Mouse (Mus musculus): ENCODE measurements around the gene Ctnnd1. TPM values are rescaled to one million over a fixed set of nuclear protein-coding genes. Genes with fewer than 3 reads are reported as not detected.

The Ctnnd1 gene
- polyA plus RNA-seq, 1 experiment from 2014 or later: 49.0 TPM

DNA sequence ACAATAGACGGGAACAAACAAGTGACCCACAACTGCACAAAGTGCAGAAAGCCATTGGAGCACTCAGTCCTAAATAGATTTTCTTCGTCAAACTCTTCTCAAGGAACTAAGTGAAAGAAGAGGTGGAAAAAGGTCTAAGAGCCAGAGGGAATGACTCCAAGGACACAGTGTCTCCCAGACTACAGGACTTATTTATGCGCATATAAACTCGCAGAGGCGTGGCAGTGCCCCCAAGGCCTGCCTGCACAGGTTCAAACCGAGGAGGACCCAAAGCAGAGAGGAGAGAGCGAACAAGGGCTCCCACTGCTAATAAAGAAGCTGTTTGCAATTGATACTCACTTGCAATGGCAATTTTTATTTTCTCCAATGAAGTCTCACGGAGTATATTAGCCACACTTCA is 64.9 kb downstream of the Ctnnd1 start:
- H3K36me3 ChIP-seq: peaks cover 27% of the 10 kb centered on the region
- H3K4me1 ChIP-seq: no peaks in the 10 kb centered on the region
- no peak overlapping the region for H3K9ac ChIP-seq
- WGBS: 88% methylated on average over 8 of the region's 8 CpGs
- no peak for ATAC-seq (ENCODE audit: insufficient number of reproducible peaks, insufficient read depth, low FRiP score, low TSS enrichment)
- H3K9me3 ChIP-seq: peaks cover 6% of the 10 kb centered on the region; the same call in 1 of the 2 replicates
- H3K27me3 ChIP-seq: no peaks in the 10 kb centered on the region
- no peak overlapping the region for H3K27ac ChIP-seq
- H3K4me2 ChIP-seq (replicated peaks): no peak overlapping the region
- no peak overlapping the region for H3K4me3 ChIP-seq

DNA sequence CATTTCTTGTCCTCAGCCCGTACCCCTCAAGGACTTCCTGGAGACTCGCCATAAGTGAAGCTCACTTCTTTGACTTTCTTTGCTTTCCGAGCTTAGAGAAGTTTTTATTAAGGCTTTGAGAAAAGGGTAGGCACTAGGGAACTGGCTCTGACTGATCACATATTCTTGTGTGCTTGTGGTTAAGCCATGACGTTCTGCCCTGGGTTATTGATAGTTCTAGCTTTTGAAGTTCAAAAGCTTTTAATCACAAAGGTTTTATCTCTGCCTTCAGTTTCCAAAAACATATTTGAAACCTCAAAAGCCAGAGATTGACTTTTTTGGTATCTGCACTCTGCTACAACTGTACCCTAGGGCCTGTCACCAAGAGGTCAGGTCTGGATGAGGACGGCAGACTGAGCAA is 68.3 kb downstream of the Ctnnd1 start:
- H3K36me3 ChIP-seq: peaks cover 13% of the 10 kb centered on the region
- no peak overlapping the region for H3K9ac ChIP-seq
- no peak for ATAC-seq (ENCODE audit: insufficient number of reproducible peaks, insufficient read depth, low FRiP score, low TSS enrichment)
- no peaks in the 10 kb centered on the region for H3K9me3 ChIP-seq
- no peaks in the 10 kb centered on the region for H3K27me3 ChIP-seq
- 64% methylated on average over 5 of the region's 5 CpGs for WGBS
- H3K4me2 ChIP-seq (replicated peaks): no peak overlapping the region
- no peak overlapping the region for H3K4me3 ChIP-seq
- no peak overlapping the region for H3K27ac ChIP-seq
- H3K4me1 ChIP-seq: no peaks in the 10 kb centered on the region

DNA sequence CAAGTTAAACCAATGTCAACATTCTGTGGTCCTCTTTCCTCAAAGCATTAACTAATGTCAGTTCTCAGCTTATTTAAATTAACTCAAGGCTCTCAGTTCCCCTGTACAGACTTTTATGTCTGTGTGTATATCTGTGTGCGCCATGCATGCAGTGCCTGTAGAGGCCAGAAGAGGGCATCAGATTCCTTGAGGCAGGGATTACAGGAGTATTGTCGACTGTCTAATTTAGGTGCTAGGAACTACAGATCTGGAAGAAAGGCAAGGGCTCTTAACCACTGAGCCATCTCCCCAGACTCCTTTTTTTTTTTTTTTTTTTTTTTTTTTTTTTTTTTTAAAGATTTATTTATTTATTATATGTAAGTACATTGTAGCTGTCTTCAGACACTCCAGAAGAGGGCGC is 69.4 kb downstream of the Ctnnd1 start:
- H3K4me2 ChIP-seq (replicated peaks): no peak overlapping the region
- H3K27me3 ChIP-seq: no peaks in the 10 kb centered on the region
- H3K4me1 ChIP-seq: no peaks in the 10 kb centered on the region
- 90% methylated on average over 2 of the region's 3 CpGs for WGBS
- H3K36me3 ChIP-seq: peaks cover 13% of the 10 kb centered on the region
- no peak overlapping the region for H3K4me3 ChIP-seq
- no peak overlapping the region for H3K9ac ChIP-seq
- no peak overlapping the region for H3K27ac ChIP-seq
- H3K9me3 ChIP-seq: no peaks in the 10 kb centered on the region
- no peak for ATAC-seq (ENCODE audit: insufficient number of reproducible peaks, insufficient read depth, low FRiP score, low TSS enrichment)

DNA sequence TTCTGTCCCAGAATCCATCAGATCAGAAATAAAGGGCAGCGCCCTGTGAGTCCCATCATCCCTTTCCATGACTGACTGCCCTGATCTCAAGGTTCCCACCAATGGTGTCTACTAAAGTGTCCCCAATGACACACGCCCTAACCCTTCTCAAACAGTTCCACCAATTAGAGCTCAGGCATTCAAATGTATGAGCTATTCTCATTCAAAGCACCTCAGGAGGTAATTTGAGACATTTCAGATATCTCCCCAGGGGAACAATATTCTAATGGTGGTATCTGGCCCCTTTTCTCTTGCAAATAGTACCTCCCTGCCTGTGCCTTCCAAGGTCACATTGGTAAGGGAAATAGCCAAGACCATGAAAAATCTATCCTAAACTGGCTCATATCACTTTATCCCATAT is 71.3 kb downstream of the Ctnnd1 start:
- H3K9me3 ChIP-seq: no peaks in the 10 kb centered on the region
- no peak overlapping the region for H3K9ac ChIP-seq
- no peaks in the 10 kb centered on the region for H3K4me1 ChIP-seq
- no peak overlapping the region for H3K4me2 ChIP-seq (replicated peaks)
- H3K27ac ChIP-seq: no peak overlapping the region
- 89% methylated on average over 2 of the region's 2 CpGs for WGBS
- no peaks in the 10 kb centered on the region for H3K27me3 ChIP-seq
- no peak overlapping the region for H3K4me3 ChIP-seq
- H3K36me3 ChIP-seq: peaks cover 5% of the 10 kb centered on the region; the same call in 1 of the 2 replicates
- no peak for ATAC-seq (ENCODE audit: insufficient number of reproducible peaks, insufficient read depth, low FRiP score, low TSS enrichment)

DNA sequence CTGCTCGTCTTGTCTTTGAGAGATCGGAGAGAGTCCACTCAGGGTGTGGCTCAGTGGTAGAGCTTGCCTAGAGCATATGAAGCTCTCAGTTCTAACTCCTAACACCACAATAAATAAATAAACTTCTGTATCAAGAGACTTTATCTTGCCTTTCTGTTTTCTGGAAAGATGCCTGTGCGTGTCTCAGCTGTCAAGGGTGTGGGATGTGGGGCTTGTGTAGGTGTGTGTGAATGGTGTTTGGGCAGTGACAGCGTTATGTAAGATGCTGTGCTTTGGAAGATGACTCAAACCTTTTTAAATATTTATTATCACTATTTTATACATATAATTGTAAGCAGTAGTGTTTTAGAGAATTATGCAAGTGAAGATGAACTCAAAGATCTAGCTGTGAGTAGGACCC is 76.4 kb downstream of the Ctnnd1 start:
- H3K9ac ChIP-seq: no peak overlapping the region
- H3K4me1 ChIP-seq: no peaks in the 10 kb centered on the region
- H3K9me3 ChIP-seq: no peaks in the 10 kb centered on the region
- H3K4me2 ChIP-seq (replicated peaks): no peak overlapping the region
- no peaks in the 10 kb centered on the region for H3K27me3 ChIP-seq
- no peak overlapping the region for H3K4me3 ChIP-seq
- no peak for ATAC-seq (ENCODE audit: insufficient number of reproducible peaks, insufficient read depth, low FRiP score, low TSS enrichment)
- WGBS: 89% methylated on average over 4 of the region's 4 CpGs
- H3K27ac ChIP-seq: no peak overlapping the region
- peaks cover 3% of the 10 kb centered on the region; the same call in 1 of the 2 replicates for H3K36me3 ChIP-seq

DNA sequence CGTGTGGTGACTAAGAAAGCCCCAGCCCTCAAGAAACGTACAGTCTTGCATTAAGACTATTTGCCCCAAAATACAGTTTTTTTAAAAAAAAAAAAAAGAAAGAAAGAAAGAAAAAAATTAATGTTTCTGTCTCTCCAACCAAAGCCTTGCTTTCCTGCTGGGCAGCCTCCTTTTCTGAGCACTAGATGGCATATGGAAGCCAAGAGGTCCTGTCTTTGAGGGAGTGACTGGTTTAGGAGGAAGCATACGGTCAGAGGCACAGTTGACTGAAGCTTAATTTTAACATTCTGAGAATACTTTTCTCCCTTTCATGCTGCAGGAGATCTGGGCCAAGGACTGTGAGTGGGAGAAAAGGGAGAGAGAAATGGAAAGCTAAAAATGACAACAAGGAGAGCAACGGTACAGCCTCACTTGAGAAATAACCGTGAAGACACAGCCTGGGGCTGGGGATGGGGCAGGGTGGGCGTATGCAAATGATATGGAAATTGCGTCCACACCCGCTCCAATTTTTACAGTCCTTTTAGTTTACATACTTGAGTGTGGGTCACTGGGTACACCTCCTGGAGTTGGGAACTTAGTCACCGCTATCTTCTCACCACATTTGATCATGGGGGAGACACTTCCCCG is 93.6 kb downstream of the Ctnnd1 start:
- no peak overlapping the region for H3K27ac ChIP-seq
- no peak overlapping the region for H3K9ac ChIP-seq
- no peak for ATAC-seq (ENCODE audit: insufficient number of reproducible peaks, insufficient read depth, low FRiP score, low TSS enrichment)
- no peaks in the 10 kb centered on the region for H3K4me1 ChIP-seq
- H3K36me3 ChIP-seq: no peaks in the 10 kb centered on the region
- H3K27me3 ChIP-seq: no peaks in the 10 kb centered on the region
- H3K4me2 ChIP-seq (replicated peaks): no peak overlapping the region
- H3K9me3 ChIP-seq: no peaks in the 10 kb centered on the region
- H3K4me3 ChIP-seq: no peak overlapping the region
- 48% methylated on average over 10 of the region's 10 CpGs for WGBS

DNA sequence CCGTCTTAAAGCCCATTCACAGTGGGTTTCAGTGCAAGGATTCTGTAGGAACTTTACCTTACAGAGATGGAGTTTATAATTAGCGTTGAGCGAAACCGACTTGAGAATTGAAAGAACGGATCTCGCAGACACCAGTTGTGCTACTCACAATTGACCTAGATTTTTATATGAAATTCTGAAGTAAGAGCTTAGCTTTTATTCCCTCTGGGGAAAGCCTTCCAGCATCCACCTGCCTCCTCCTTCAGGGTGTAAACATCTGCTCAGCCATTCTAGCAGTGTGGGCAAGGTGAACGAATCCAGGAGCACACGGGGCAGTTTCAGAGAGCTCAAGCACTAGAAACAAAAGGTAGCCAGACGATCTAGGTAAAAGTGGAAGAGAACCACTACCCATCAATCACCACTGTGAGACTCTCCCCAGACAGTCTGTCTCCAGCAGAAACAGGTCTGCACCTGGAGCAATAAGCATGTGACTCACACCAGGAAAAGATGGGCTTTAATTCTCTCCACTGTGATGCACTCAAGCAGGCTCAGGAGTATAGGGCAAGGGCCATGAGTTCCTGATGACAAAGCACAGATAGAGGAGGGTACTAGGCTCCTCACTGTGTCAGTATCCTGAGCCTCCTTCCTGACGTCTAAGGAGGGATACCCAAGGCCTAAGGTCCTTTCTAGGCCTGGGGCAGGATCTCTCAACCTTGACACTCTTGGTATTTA is 99.0 kb downstream of the Ctnnd1 start:
- 74% methylated on average over 10 of the region's 10 CpGs for WGBS
- H3K27ac ChIP-seq: no peak overlapping the region
- H3K9me3 ChIP-seq: no peaks in the 10 kb centered on the region
- H3K4me1 ChIP-seq: no peaks in the 10 kb centered on the region
- no peak for ATAC-seq (ENCODE audit: insufficient number of reproducible peaks, insufficient read depth, low FRiP score, low TSS enrichment)
- no peaks in the 10 kb centered on the region for H3K36me3 ChIP-seq
- H3K27me3 ChIP-seq: no peaks in the 10 kb centered on the region
- no peak overlapping the region for H3K4me2 ChIP-seq (replicated peaks)
- H3K4me3 ChIP-seq: no peak overlapping the region
- no peak overlapping the region for H3K9ac ChIP-seq

Other genes starting within 250 kb of the Ctnnd1 start
- gene Calcrl, start 225.4 kb downstream of the Ctnnd1 start, polyA plus RNA-seq (2016; fragmentation: Nextera tagmentation; extraction: Ambion mirVana): 20.2 and 23.6 TPM in 2 replicates
- gene Tfpi, start 174.0 kb downstream of the Ctnnd1 start, polyA plus RNA-seq (2016; fragmentation: Nextera tagmentation; extraction: Ambion mirVana): 21.9 and 24.1 TPM in 2 replicates
- gene Btbd18, start 8.3 kb upstream of the Ctnnd1 start, polyA plus RNA-seq (2016; fragmentation: Nextera tagmentation; extraction: Ambion mirVana): 0.36 and 0.47 TPM in 2 replicates
- gene Selenoh, start 20.0 kb upstream of the Ctnnd1 start, polyA plus RNA-seq (2016; fragmentation: Nextera tagmentation; extraction: Ambion mirVana): 348 and 377 TPM in 2 replicates
- gene Gm28635, start 27.3 kb upstream of the Ctnnd1 start, polyA plus RNA-seq (2016; fragmentation: Nextera tagmentation; extraction: Ambion mirVana): not detected in 2 replicates
- 38.0 and 40.7 TPM in 2 replicates for gene Med19, start 27.6 kb upstream of the Ctnnd1 start, polyA plus RNA-seq (2016; fragmentation: Nextera tagmentation; extraction: Ambion mirVana)
- gene Tmx2, start 28.4 kb upstream of the Ctnnd1 start, polyA plus RNA-seq (2016; fragmentation: Nextera tagmentation; extraction: Ambion mirVana): 118 and 122 TPM in 2 replicates
- 31.2 and 33.9 TPM in 2 replicates for gene Zdhhc5, start 64.4 kb upstream of the Ctnnd1 start, polyA plus RNA-seq (2016; fragmentation: Nextera tagmentation; extraction: Ambion mirVana)
- 41.9 and 43.8 TPM in 2 replicates for gene Clp1, start 76.6 kb upstream of the Ctnnd1 start, polyA plus RNA-seq (2016; fragmentation: Nextera tagmentation; extraction: Ambion mirVana)
- 12.3 and 13.7 TPM in 2 replicates for gene Ypel4, start 83.3 kb upstream of the Ctnnd1 start, polyA plus RNA-seq (2016; fragmentation: Nextera tagmentation; extraction: Ambion mirVana)
- gene Gm19426, start 92.9 kb upstream of the Ctnnd1 start, polyA plus RNA-seq (2016; fragmentation: Nextera tagmentation; extraction: Ambion mirVana): 13.0 and 13.9 TPM in 2 replicates
- gene Serping1, start 124.7 kb upstream of the Ctnnd1 start, polyA plus RNA-seq (2016; fragmentation: Nextera tagmentation; extraction: Ambion mirVana): 24.7 and 24.9 TPM in 2 replicates
- 32.9 and 33.5 TPM in 2 replicates for gene Ube2l6, start 148.1 kb upstream of the Ctnnd1 start, polyA plus RNA-seq (2016; fragmentation: Nextera tagmentation; extraction: Ambion mirVana)
- gene Smtnl1, start 171.9 kb upstream of the Ctnnd1 start, polyA plus RNA-seq (2016; fragmentation: Nextera tagmentation; extraction: Ambion mirVana): 0.13 and 0.23 TPM in 2 replicates
- 39.4 and 41.3 TPM in 2 replicates for gene Timm10, start 176.2 kb upstream of the Ctnnd1 start, polyA plus RNA-seq (2016; fragmentation: Nextera tagmentation; extraction: Ambion mirVana)
- gene Slc43a1, start 188.1 kb upstream of the Ctnnd1 start, polyA plus RNA-seq (2016; fragmentation: Nextera tagmentation; extraction: Ambion mirVana): 19.0 and 19.6 TPM in 2 replicates
- gene Rtn4rl2, start 235.9 kb upstream of the Ctnnd1 start, polyA plus RNA-seq (2016; fragmentation: Nextera tagmentation; extraction: Ambion mirVana): 5.2 and 5.4 TPM in 2 replicates

Data from embryonic facial prominence, embryonic 12.5 days (tissue).